Mouse (Mus musculus) left cerebral cortex, adult 2 months (tissue): ENCODE data around the gene Il11ra1. TPM values are rescaled to one million over a fixed set of nuclear protein-coding genes. Genes with fewer than 3 reads are reported as not detected.
"Not testable (repeated sequence)": the region's sequence is repeated elsewhere in the genome, so short reads cannot be mapped to it uniquely, and the experiment has no call there.

ENCODE experiments used
- DNase-seq, 2 experiments: peaks; one replicate each; pipeline ENCODE4 v3.0.0; 2021 to 2022; ENCODE audit warnings: low spot score in 2 of 2, mixed read lengths in 1 of 2; ENCODE audit errors: extremely low spot score in 1 of 2
- H3K27ac ChIP-seq: fragments of 200-600 bp; 2 replicates; pipeline ENCODE4 v1.8.1; 2022
- H3K4me3 ChIP-seq: fragments of 200-600 bp; 2 replicates; pipeline ENCODE4 v1.8.1; 2022
- intact Hi-C: fragments of 180-260 bp; cut with DNase I; formaldehyde crosslinking; loops from one replicate; pipeline ENCODE4 v1.15.1; 2025
- total RNA-seq, 2 experiments: library from RNA; stranded (reverse); gene quantifications; 2 replicates each; pipeline ENCODE4 v1.2.3; 2021

Il11ra1 gene
- total RNA-seq, 2 experiments from 2014 or later: 43.1 to 47.7 TPM

DNA sequence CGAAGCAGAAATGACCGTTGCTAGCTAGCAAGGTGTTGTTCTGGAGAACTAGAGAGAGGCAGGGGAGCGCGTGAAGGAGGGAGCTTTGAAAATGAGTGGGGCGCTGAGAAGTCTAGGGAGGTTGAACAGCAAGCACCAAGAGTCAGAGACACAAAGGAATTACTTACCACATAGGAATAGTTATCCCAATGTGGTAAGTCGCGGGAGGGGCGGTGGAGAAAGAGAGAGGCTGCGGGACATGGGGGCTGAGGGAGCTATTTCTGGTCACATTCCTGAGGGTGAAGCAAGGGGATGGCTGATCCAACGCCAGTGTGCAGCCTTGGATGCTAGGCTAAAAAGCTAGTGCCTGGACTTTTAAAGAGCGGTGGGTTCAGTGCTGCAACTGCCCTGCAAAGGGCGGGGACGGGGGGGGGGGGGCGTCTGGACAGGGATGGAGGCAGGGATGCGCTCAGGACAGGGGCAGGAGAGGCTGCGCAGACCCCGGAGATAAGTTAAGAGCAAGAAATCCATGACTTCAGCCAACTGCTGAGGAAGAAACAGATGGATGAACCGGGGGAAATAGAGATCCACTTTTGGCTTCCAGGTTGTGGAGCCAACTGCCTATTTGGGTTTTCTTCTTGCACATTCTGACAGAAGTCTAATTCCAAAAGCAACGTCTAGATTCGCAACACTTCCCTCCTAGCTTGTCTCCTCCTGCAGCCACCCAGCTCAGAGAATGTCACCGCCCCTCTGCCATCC, 82.1 kb downstream of the Il11ra1 start:
- intact Hi-C loops, H3K4me3 ChIP-seq, DNase-seq: not testable (repeated sequence)
- peak overlapping the region; percentile 54 for H3K27ac ChIP-seq

DNA sequence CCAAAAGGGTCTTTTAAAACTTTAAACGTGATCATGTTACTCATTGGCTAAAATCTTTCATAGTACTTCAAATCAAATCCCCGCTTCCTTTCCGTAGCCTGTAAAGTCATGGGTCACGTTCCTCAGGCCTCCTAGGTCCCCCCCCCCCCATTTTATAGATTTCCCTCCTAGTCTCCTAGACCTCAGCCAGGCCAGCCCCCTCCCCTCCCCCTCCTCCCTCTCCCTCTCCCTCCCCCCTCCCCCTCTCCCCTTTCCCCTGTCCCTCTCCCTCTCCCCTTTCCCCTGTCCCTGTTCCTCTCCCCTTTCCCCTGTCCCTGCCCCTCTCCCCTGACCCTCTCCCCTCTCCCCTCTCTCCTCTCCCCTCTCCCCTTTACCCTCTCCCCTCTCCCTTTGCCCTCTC, 82.9 kb downstream of the Il11ra1 start:
- H3K27ac ChIP-seq: peak overlapping the region; percentile 24; the same call in 1 of the 2 replicates
- H3K4me3 ChIP-seq, DNase-seq, intact Hi-C loops: not testable (repeated sequence)

- DNase-seq, H3K4me3 ChIP-seq, intact Hi-C loops: not testable (repeated sequence)
- peak overlapping the region; percentile 32; the same call in 1 of the 2 replicates for H3K27ac ChIP-seq
Measured at GRCm38 (mm10) chr4:41783197-41783596, 83.4 kb downstream of the Il11ra1 start.

Other genes with a start within 250 kb of the Il11ra1 start
- gene Kif24, start 235.1 kb upstream of the Il11ra1 start, total RNA-seq: 1 to 10 TPM; 1.4 to 1.9 TPM
- gene Nudt2, start 234.8 kb upstream of the Il11ra1 start, total RNA-seq: 10 to 100 TPM; 25.3 to 28.2 TPM
- gene AI464131, start 196.9 kb upstream of the Il11ra1 start, total RNA-seq: 10 to 100 TPM; 27.1 to 28.1 TPM
- 1 to 10 TPM; 5.2 to 6.1 TPM for gene 1110017D15Rik, start 182.7 kb upstream of the Il11ra1 start, total RNA-seq
- 100 to 1,000 TPM; 195 to 209 TPM for gene Fam219a, start 130.5 kb upstream of the Il11ra1 start, total RNA-seq
- gene Dnaic1, start 130.2 kb upstream of the Il11ra1 start, total RNA-seq: 1 to 10 TPM; 6.4 to 7.5 TPM
- gene Enho, start 59.7 kb upstream of the Il11ra1 start, total RNA-seq: 10 to 100 TPM; 58.0 to 63.3 TPM
- 100 to 1,000 TPM; 120 to 127 TPM for gene Cntfr, start 2.9 kb upstream of the Il11ra1 start, total RNA-seq
- 10 to 100 TPM; 27.7 to 30.7 TPM for gene Rpp25l, start 13.5 kb downstream of the Il11ra1 start, total RNA-seq
- gene Dctn3, start 23.2 kb downstream of the Il11ra1 start, total RNA-seq: 100 to 1,000 TPM; 165 TPM
- gene Arid3c, start 31.2 kb downstream of the Il11ra1 start, total RNA-seq: under 1 TPM in 1 of 2 experiments, not detected in 1; 0.52 TPM
- 10 to 100 TPM; 85.8 to 88.5 TPM for gene Galt, start 55.2 kb downstream of the Il11ra1 start, total RNA-seq
- 10 to 100 TPM; 58.0 to 58.9 TPM for gene Sigmar1, start 56.2 kb downstream of the Il11ra1 start, total RNA-seq
- gene Ccl27a, start 74.3 kb downstream of the Il11ra1 start, total RNA-seq: 100 to 1,000 TPM; 250 to 265 TPM
- not detected for gene Gm21541, start 203.6 kb downstream of the Il11ra1 start, total RNA-seq
- 10 to 100 TPM; 53.2 to 62.4 TPM for gene Gm20878, start 241.6 kb downstream of the Il11ra1 start, total RNA-seq